Mouse (Mus musculus) kidney, embryonic 16.5 days (tissue): ENCODE results near the gene 4833420G17Rik. TPM values are rescaled to one million over a fixed set of nuclear protein-coding genes. Genes with fewer than 3 reads are reported as not detected.
"Not testable (repeated sequence)": the region's sequence is repeated elsewhere in the genome, so short reads cannot be mapped to it uniquely, and the experiment has no call there.

ENCODE experiments used
- ATAC-seq: fragments of 200-750 bp; cut with Nextera tagmentation; 2 replicates; pipeline ENCODE4 v1.8.0; 2017; ENCODE audit warnings: moderate TSS enrichment; ENCODE audit not compliant: low FRiP score, low TSS enrichment
- H3K27ac ChIP-seq: fragments of 300-500 bp; sonication (generic); 2 replicates; pipeline ENCODE4 v1.5.1; 2014; ENCODE audit warnings: low read length
- H3K27me3 ChIP-seq: fragments of 300-500 bp; sonication (generic); 2 replicates; pipeline ENCODE4 v1.6.1; 2014; ENCODE audit warnings: low read length, control low read depth, mixed read lengths; ENCODE audit not compliant: insufficient read depth
- H3K36me3 ChIP-seq: fragments of 300-500 bp; sonication (generic); 2 replicates; pipeline ENCODE4 v1.6.1; 2014; ENCODE audit warnings: low read length, control low read depth, mixed read lengths; ENCODE audit not compliant: insufficient read depth
- H3K4me1 ChIP-seq: fragments of 300-500 bp; sonication (generic); 2 replicates; pipeline ENCODE4 v1.6.1; 2014; ENCODE audit warnings: low read length, control low read depth, mixed read lengths; ENCODE audit not compliant: insufficient read depth
- H3K4me2 ChIP-seq: fragments of 300-500 bp; sonication (generic); replicated peaks from 2 replicates; pipeline ENCODE4 v1.6.1; 2014; ENCODE audit warnings: low read depth, low read length
- H3K4me3 ChIP-seq: fragments of 300-500 bp; sonication (generic); 2 replicates; pipeline ENCODE4 v1.5.1; 2014; ENCODE audit warnings: mild to moderate bottlenecking, low read length
- H3K9ac ChIP-seq: fragments of 300-500 bp; sonication (generic); replicated peaks from 2 replicates; pipeline ENCODE4 v1.6.1; 2014; ENCODE audit warnings: low read length
- H3K9me3 ChIP-seq: fragments of 300-500 bp; sonication (generic); 2 replicates; pipeline ENCODE4 v1.6.1; 2016; ENCODE audit warnings: low read length, control low read depth
- WGBS: fragments of 180-500 bp; shearing (Covaris S2); extraction: QIAGEN DNeasy Blood & Tissue Kit; methylation state at CpG from one replicate; pipeline ENCODE4 v1.1.7; 2014; 5-methylcytosine and 5-hydroxymethylcytosine counted together
- polyA plus RNA-seq: library from polyadenylated mRNA; unstranded; fragments of >200 nt; fragmentation: Nextera tagmentation; extraction: Ambion mirVana; gene quantifications from 2 replicates; pipeline ENCODE4 v1.2.1, GENCODE M21; 2015

Gene 4833420G17Rik
- polyA plus RNA-seq, 1 experiment from 2014 or later: 59.7 TPM

GRCm38 (mm10) chr13:119461900-119462595 is 520 bp upstream of the 4833420G17Rik start:
- H3K9ac ChIP-seq: peak overlapping the region; percentile 83
- H3K27me3 ChIP-seq: no peaks in the 10 kb centered on the region
- H3K4me2 ChIP-seq: peak overlapping the region; percentile 62
- H3K4me3 ChIP-seq: peak overlapping the region; percentile 84
- ATAC-seq: peak; percentile 47
- H3K36me3 ChIP-seq: peaks cover 13% of the 10 kb centered on the region
- no peaks in the 10 kb centered on the region for H3K9me3 ChIP-seq
- H3K27ac ChIP-seq: peak overlapping the region; percentile 81
- peaks cover 11% of the 10 kb centered on the region for H3K4me1 ChIP-seq
- WGBS: 13% methylated on average over 10 of the region's 10 CpGs

GRCm38 (mm10) chr13:119476631-119477030 is 14.1 kb downstream of the 4833420G17Rik start:
- Histone ChIP-seq H3K36me3 (peaks cover 56% of the 10 kb centered on the region), H3K4me1 (no peaks in the 10 kb centered on the region), H3K4me2 (no peak overlapping the region), H3K27ac (no peak overlapping the region), H3K9ac (no peak overlapping the region), H3K27me3 (no peaks in the 10 kb centered on the region), H3K9me3 (no peaks in the 10 kb centered on the region), H3K4me3 (no peak overlapping the region)
- 97% methylated on average over 9 of the region's 9 CpGs for WGBS
- ATAC-seq: no peak

- peaks cover 49% of the 10 kb centered on the region for H3K36me3 ChIP-seq
- no peak overlapping the region for H3K9ac ChIP-seq
- no peaks in the 10 kb centered on the region for H3K4me1 ChIP-seq
- H3K9me3 ChIP-seq: no peaks in the 10 kb centered on the region
- H3K27me3 ChIP-seq: no peaks in the 10 kb centered on the region
- ATAC-seq: no peak
- no peak overlapping the region for H3K4me3 ChIP-seq
- no peak overlapping the region for H3K27ac ChIP-seq
- no peak overlapping the region for H3K4me2 ChIP-seq
- 92% methylated on average over 2 of the region's 2 CpGs for WGBS
Observed at GRCm38 (mm10) chr13:119477789-119478188, 15.2 kb downstream of the 4833420G17Rik start.

GRCm38 (mm10) chr13:119487354-119487753 is 24.8 kb downstream of the 4833420G17Rik start:
- H3K4me2 ChIP-seq: peak overlapping the region; percentile 31
- no peak overlapping the region for H3K27ac ChIP-seq
- no peaks in the 10 kb centered on the region for H3K27me3 ChIP-seq
- WGBS: 60% methylated on average over 7 of the region's 7 CpGs
- peaks cover 32% of the 10 kb centered on the region for H3K36me3 ChIP-seq
- no peak overlapping the region for H3K9ac ChIP-seq
- no peaks in the 10 kb centered on the region for H3K4me1 ChIP-seq
- H3K9me3 ChIP-seq: peaks cover 10% of the 10 kb centered on the region
- H3K4me3 ChIP-seq: no peak overlapping the region
- ATAC-seq: no peak

GRCm38 (mm10) chr13:119487880-119488580 is 25.5 kb downstream of the 4833420G17Rik start, which contains the start of the genes Tmem267 and 3110070M22Rik:
Gene Tmem267 (plus strand): TSS chr13:119488039.
Gene 3110070M22Rik (minus strand): TSS chr13:119488383.
- Histone ChIP-seq H3K36me3 (peaks cover 31% of the 10 kb centered on the region), H3K4me3 (no peak within 1 kb of the TSS), H3K27me3 (no peaks in the 10 kb centered on the region), H3K9me3 (peaks cover 10% of the 10 kb centered on the region), H3K27ac (peak within 1 kb of the TSS; percentile 0; the same call in 1 of the 2 replicates), H3K4me1 (no peaks in the 10 kb centered on the region), H3K4me2 (peak within 1 kb of the TSS; percentile 31), H3K9ac (peak within 1 kb of the TSS; percentile 14; the same call in 1 of the 2 replicates)
- 71% methylated on average over 87 of the region's 87 CpGs for WGBS
- ATAC-seq: no peak

DNA sequence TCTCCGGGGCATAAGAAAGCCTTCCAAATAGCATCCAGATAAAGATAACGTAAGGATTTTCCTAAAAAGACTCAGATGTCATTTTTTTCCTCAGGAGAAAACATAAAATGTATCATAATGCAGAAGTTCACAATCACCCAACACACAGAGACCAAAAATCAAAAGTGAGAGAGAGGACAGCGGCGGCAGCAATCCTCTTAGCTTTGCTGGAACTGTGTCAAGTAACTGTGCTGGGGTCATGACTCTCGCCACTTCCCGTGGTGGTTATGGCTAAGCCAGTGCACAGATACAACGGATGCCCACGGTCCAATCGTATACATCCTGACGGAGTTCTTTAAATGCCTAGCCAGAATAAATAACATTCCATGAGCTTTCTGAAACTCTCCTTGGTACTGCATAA is 29.5 kb downstream of the 4833420G17Rik start:
- not testable (repeated sequence) for ATAC-seq, H3K4me1 ChIP-seq, H3K27me3 ChIP-seq, H3K4me3 ChIP-seq, H3K27ac ChIP-seq, H3K4me2 ChIP-seq, H3K9ac ChIP-seq, H3K36me3 ChIP-seq
- peaks cover 14% of the 10 kb centered on the region for H3K9me3 ChIP-seq
- WGBS: 93% methylated on average over 10 of the region's 10 CpGs

DNA sequence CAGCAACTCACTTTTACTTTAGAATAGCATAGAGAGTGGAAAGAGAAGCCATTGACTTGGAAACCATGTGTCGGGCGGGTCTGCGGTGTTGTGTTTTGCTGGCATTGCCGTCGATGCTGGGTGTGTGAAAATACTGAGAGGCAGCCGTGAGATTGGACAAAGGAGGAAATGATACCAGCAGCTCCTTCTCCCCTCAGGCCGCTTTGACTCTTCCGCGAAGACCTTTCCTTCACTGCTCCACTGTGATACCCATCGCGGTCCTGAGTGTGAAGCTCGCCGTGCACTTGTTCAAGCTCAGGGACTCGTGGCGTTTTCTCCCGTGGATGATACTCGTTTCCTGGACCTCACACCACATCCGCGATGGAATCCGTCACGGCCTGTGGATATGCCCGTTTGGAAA is 32.4 kb downstream of the 4833420G17Rik start:
- WGBS: 95% methylated on average over 9 of the region's 22 CpGs

More for the DNA sequence above, 32.4 kb downstream of the 4833420G17Rik start:
- H3K27ac ChIP-seq, H3K27me3 ChIP-seq, H3K36me3 ChIP-seq, H3K9me3 ChIP-seq, H3K4me1 ChIP-seq, H3K4me2 ChIP-seq, H3K9ac ChIP-seq, H3K4me3 ChIP-seq: not testable (repeated sequence)
- ATAC-seq: peak; percentile 33

Other genes starting within 250 kb of the 4833420G17Rik start
- 66.2 and 81.1 TPM in 2 replicates for gene Paip1, start 34.2 kb upstream of the 4833420G17Rik start, polyA plus RNA-seq
- 1.5 and 1.6 TPM in 2 replicates for gene Tmem267, start 25.3 kb downstream of the 4833420G17Rik start, polyA plus RNA-seq
- gene 3110070M22Rik, start 25.6 kb downstream of the 4833420G17Rik start, polyA plus RNA-seq: 0.79 and 1.5 TPM in 2 replicates
- 0.12 and 0.15 TPM in 2 replicates for gene Ccl28, start 161.1 kb downstream of the 4833420G17Rik start, polyA plus RNA-seq
- gene Hmgcs1, start 227.6 kb downstream of the 4833420G17Rik start, polyA plus RNA-seq: 202 and 204 TPM in 2 replicates